Mouse (Mus musculus) heart, embryonic 11.5 days (tissue): Measurements from ENCODE around the gene Spef2. TPM values are rescaled to one million over a fixed set of nuclear protein-coding genes. Genes with fewer than 3 reads are reported as not detected.
"Not testable (repeated sequence)": the region's sequence is repeated elsewhere in the genome, so short reads cannot be mapped to it uniquely, and the experiment has no call there.

Experiments used
- ATAC-seq: fragments of 200-750 bp; cut with Nextera tagmentation; replicated peaks from 2 replicates; pipeline ENCODE4 v1.8.0; 2017; ENCODE audit warnings: moderate library complexity; ENCODE audit not compliant: insufficient number of reproducible peaks, low FRiP score, low TSS enrichment
- H3K27ac ChIP-seq: fragments of 300-500 bp; sonication (generic); 2 replicates; pipeline ENCODE4 v1.5.1; 2014; ENCODE audit warnings: mild to moderate bottlenecking, low read depth, low read length
- H3K27me3 ChIP-seq: fragments of 300-500 bp; sonication (generic); 2 replicates; pipeline ENCODE4 v1.6.1; 2014; ENCODE audit warnings: mild to moderate bottlenecking, low read length, mixed read lengths; ENCODE audit not compliant: control insufficient read depth, insufficient read depth
- H3K36me3 ChIP-seq: fragments of 300-500 bp; sonication (generic); 2 replicates; pipeline ENCODE4 v1.6.1; 2014; ENCODE audit warnings: mild to moderate bottlenecking, low read length, moderate library complexity, mixed read lengths; ENCODE audit not compliant: control insufficient read depth, insufficient read depth
- H3K4me1 ChIP-seq: fragments of 300-500 bp; sonication (generic); 2 replicates; pipeline ENCODE4 v1.6.1; 2014; ENCODE audit warnings: low read length; ENCODE audit not compliant: control insufficient read depth, insufficient read depth
- H3K4me2 ChIP-seq: fragments of 300-500 bp; sonication (generic); 2 replicates; pipeline ENCODE4 v1.6.1; 2014; ENCODE audit warnings: mild to moderate bottlenecking, moderate library complexity
- H3K4me3 ChIP-seq: fragments of 300-500 bp; sonication (generic); 2 replicates; pipeline ENCODE4 v1.5.1; 2014; ENCODE audit warnings: low read depth, low read length
- H3K9ac ChIP-seq: fragments of 300-500 bp; sonication (generic); 2 replicates; pipeline ENCODE4 v1.6.1; 2014; ENCODE audit warnings: mild to moderate bottlenecking, low read depth, low read length, moderate library complexity
- H3K9me3 ChIP-seq: fragments of 300-500 bp; sonication (generic); replicated peaks from 2 replicates; pipeline ENCODE4 v1.6.1; 2016; ENCODE audit warnings: low read length; ENCODE audit not compliant: control insufficient read depth
- WGBS: fragments of 180-500 bp; shearing (Covaris S2); extraction: QIAGEN DNeasy Blood & Tissue Kit; methylation state at CpG from one replicate; pipeline ENCODE4 v1.1.7; 2014; ENCODE audit not compliant: insufficient replicate concordance; 5-methylcytosine and 5-hydroxymethylcytosine counted together
- polyA plus RNA-seq: library from polyadenylated mRNA; unstranded; fragments of >200 nt; fragmentation: Nextera tagmentation; extraction: Ambion mirVana; gene quantifications from 2 replicates; pipeline ENCODE4 v1.2.1, GENCODE M21; 2014

Gene Spef2
- polyA plus RNA-seq, 1 experiment from 2014 or later = 0.24 TPM

DNA sequence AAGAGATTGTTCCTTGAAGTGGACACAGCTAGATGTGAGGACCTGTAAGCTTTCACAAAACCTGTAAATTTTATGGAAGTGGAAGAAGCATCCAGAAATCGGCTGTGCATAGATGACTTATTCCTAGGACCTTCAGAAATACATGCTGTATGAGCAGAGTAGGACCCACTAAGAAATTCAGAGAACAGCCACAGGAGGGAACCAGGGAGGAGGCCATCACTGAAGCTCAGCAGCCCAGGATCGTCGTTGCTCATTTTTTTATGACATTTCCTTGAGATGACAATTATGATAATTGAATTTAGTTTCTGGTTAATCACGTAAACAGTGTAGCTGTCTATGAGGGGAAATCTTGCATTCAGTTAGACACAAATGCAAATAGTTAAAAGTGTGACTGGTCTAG, 171.4 kb downstream of the Spef2 start:
- Histone ChIP-seq H3K9me3 (no peaks in the 10 kb centered on the region), H3K4me1 (no peaks in the 10 kb centered on the region), H3K9ac (no peak overlapping the region), H3K4me3 (no peak overlapping the region), H3K27ac (no peak overlapping the region), H3K27me3 (no peaks in the 10 kb centered on the region), H3K4me2 (no peak overlapping the region), H3K36me3 (no peaks in the 10 kb centered on the region)
- no peak for ATAC-seq
- WGBS = 80% methylated on average over 4 of the region's 4 CpGs

DNA sequence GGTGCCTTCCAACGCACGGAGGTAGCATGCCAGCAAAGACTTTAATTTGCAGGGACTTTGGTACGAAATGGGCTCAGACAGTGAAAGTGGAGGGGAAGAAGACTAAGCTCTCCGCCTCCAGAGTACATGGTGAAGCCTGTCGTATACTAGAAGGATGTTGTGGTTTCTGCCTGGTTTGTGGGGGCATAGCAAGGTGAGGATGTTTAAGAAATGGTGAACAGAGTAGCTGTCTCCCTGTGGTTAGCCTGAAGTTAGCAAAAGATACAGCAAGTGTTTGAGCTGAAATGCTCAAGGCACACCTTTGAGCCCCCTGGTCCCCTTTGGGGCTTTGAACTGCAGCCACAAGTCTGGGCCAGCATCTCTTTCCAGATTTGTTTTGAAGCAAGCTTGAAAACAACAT, 173.9 kb downstream of the Spef2 start:
- no peak overlapping the region for H3K4me3 ChIP-seq
- no peak overlapping the region for H3K27ac ChIP-seq
- no peak overlapping the region for H3K4me2 ChIP-seq
- no peaks in the 10 kb centered on the region for H3K27me3 ChIP-seq
- no peak overlapping the region for H3K9ac ChIP-seq
- H3K9me3 ChIP-seq = no peaks in the 10 kb centered on the region
- H3K4me1 ChIP-seq = no peaks in the 10 kb centered on the region
- 82% methylated on average over 5 of the region's 5 CpGs for WGBS
- no peak for ATAC-seq
- H3K36me3 ChIP-seq = no peaks in the 10 kb centered on the region

DNA sequence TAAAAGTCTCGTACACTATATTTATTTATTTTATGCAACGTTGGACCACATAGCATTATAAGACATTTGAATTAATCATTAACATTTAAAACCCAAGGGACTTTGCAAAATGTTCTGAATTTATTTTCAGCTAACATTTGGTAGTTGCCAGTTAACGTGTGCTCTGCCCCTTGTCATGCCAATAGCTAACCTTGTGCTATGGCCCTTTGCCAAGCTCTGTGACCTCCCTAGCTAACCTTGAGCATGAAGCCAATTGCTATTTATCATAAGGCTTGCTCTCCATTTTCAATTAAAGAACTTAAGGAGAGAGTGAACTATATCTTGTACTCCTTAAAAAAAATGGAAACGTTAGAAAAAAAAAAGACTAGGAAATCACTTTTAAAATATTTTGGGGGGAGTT, 175.3 kb downstream of the Spef2 start:
- H3K4me1 ChIP-seq = no peaks in the 10 kb centered on the region
- no peaks in the 10 kb centered on the region for H3K27me3 ChIP-seq
- no peak for ATAC-seq
- no peak overlapping the region for H3K27ac ChIP-seq
- 80% methylated on average over 4 of the region's 4 CpGs for WGBS
- no peak overlapping the region for H3K4me2 ChIP-seq
- no peaks in the 10 kb centered on the region for H3K36me3 ChIP-seq
- H3K4me3 ChIP-seq = no peak overlapping the region
- H3K9ac ChIP-seq = no peak overlapping the region
- no peaks in the 10 kb centered on the region for H3K9me3 ChIP-seq

DNA sequence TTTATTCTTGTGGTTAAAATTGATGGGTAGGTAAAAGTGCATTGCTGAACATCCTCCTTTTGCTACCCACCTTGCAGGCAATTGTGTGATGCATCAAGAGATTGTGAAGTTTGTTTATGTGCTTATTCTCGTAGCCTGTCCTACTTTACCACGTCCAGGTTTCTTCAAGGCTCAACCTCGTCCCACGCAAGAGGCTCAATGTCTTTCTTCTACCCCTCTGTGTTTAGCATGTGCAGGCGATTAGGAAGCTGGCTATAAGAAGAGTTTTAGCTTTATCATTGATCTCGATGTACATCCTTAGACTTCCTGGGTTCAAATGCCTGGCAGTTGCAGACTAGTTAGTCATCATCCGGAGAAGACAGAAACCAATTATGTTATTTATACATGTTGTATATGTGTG, 176.0 kb downstream of the Spef2 start:
- Histone ChIP-seq H3K9me3 (no peaks in the 10 kb centered on the region), H3K27me3 (no peaks in the 10 kb centered on the region), H3K9ac (no peak overlapping the region), H3K4me2 (no peak overlapping the region), H3K36me3 (no peaks in the 10 kb centered on the region), H3K4me1 (no peaks in the 10 kb centered on the region), H3K27ac (no peak overlapping the region), H3K4me3 (no peak overlapping the region)
- WGBS = 80% methylated on average over 7 of the region's 7 CpGs
- ATAC-seq = no peak

DNA sequence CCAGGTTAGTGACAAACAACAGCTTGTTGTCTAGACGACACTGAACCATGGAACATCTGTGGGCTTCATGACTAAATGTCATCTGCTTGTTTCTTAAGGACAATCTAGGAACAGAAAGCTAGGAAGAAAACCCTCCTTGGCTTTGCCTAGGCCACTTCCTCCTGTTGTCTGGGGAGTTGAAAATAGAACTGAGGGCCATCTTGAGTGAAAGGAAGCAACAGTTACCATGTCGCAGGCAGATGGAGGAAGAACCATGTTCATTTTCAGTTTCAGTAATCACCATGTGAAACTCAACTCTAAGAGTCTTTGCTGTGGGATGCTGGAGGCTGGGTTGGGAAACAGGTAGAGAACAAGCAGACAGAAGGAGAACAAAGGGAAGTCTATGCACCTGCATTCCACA, 176.8 kb downstream of the Spef2 start:
- ATAC-seq = no peak
- H3K4me3 ChIP-seq = no peak overlapping the region
- H3K4me2 ChIP-seq = no peak overlapping the region
- 78% methylated on average over 2 of the region's 2 CpGs for WGBS
- no peak overlapping the region for H3K9ac ChIP-seq
- no peaks in the 10 kb centered on the region for H3K27me3 ChIP-seq
- H3K27ac ChIP-seq = no peak overlapping the region
- H3K4me1 ChIP-seq = no peaks in the 10 kb centered on the region
- no peaks in the 10 kb centered on the region for H3K9me3 ChIP-seq
- no peaks in the 10 kb centered on the region for H3K36me3 ChIP-seq

DNA sequence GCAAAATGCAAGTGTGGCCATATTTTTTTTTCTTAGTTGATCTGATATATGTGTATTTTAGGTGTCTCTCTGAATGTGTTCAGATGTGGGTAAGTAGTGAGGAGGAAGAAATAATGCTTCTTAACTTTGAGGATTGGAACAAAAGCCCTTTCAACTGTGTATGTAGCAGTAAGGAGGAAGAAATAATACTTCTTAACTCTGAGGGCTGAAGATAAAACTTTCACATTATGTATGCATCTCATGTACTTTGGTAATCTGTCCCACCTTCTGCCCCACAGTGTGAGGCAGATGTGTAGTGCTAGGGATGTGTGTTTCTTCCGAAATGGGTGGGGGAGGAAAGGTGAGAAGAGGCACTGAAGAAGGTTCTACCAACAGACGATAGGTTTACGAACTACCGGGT, 181.4 kb downstream of the Spef2 start:
- Histone ChIP-seq H3K36me3 (no peaks in the 10 kb centered on the region), H3K4me2 (no peak overlapping the region), H3K9ac (no peak overlapping the region), H3K9me3 (no peaks in the 10 kb centered on the region), H3K4me1 (no peaks in the 10 kb centered on the region), H3K4me3 (no peak overlapping the region), H3K27me3 (no peaks in the 10 kb centered on the region), H3K27ac (no peak overlapping the region)
- ATAC-seq = no peak
- 81% methylated on average over 4 of the region's 4 CpGs for WGBS

DNA sequence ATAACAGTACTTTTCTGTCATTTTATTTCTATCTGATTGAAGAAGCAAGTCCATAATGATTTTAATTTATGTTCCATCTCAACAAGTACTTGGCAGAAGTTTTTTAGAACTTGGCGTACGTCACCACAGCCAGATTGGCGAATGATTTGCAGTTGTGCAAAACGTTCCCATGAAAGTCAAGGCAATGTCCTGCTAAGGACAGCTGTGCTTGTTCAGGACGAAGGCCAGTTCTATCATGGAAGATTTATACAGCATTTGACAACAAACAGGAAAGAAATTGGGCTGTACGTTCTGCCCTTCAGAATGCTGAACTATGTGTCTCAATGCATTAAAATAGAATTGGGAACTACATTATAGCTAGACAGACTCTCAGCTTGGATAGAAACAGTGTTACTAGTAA, 183.3 kb downstream of the Spef2 start:
- no peak for ATAC-seq
- WGBS = 80% methylated on average over 6 of the region's 6 CpGs
- no peak overlapping the region for H3K9ac ChIP-seq
- H3K4me3 ChIP-seq = no peak overlapping the region
- no peaks in the 10 kb centered on the region for H3K36me3 ChIP-seq
- no peak overlapping the region for H3K4me2 ChIP-seq
- H3K4me1 ChIP-seq = no peaks in the 10 kb centered on the region
- H3K27me3 ChIP-seq = no peaks in the 10 kb centered on the region
- no peak overlapping the region for H3K27ac ChIP-seq
- no peaks in the 10 kb centered on the region for H3K9me3 ChIP-seq

DNA sequence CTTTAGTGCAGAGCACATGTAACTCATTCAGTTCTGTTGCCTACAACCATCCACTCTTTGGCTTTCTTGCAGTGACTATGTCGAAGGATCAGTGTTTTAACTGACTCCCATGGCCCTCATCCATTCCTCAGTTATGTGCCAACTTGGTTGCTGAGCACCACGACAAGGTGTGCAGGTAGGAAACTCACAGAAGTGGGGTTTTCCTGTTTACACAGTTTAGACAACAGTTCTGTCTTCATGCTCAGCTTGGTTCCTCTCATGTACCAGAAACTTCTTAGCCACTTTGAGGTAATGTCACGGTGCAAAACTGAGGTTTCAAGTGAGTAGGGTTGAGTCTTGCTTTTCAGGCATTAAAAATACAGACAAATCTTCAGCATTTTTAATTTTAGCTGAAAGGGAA, 184.5 kb downstream of the Spef2 start:
- H3K4me2 ChIP-seq = no peak overlapping the region
- no peak overlapping the region for H3K27ac ChIP-seq
- no peaks in the 10 kb centered on the region for H3K27me3 ChIP-seq
- H3K4me3 ChIP-seq = no peak overlapping the region
- no peak for ATAC-seq
- no peak overlapping the region for H3K9ac ChIP-seq
- no peaks in the 10 kb centered on the region for H3K9me3 ChIP-seq
- H3K36me3 ChIP-seq = no peaks in the 10 kb centered on the region
- H3K4me1 ChIP-seq = no peaks in the 10 kb centered on the region
- WGBS = 72% methylated on average over 3 of the region's 3 CpGs

DNA sequence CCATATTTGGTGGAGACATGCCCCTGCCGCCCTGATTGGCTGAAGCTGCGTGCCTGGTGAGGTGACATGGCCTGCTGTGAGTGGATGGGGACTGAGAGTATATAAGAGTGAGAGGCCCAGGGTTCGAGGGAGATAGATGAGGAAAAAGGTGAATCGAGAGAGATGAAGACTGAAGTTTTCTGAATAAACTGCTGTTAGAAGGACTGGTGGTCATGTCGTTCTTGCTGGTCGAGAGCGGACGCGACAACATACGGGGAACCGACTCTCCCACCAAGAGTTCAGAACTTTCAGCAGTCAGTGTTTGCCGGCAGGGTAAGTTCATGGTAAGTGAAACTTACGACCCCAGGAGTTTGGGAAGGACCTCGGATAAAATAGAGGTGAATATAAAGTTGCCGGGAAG, 191.4 kb downstream of the Spef2 start:
- WGBS = 84% methylated on average over 13 of the region's 15 CpGs
- ATAC-seq, H3K9ac ChIP-seq, H3K27ac ChIP-seq, H3K36me3 ChIP-seq, H3K4me3 ChIP-seq, H3K4me2 ChIP-seq, H3K4me1 ChIP-seq, H3K9me3 ChIP-seq, H3K27me3 ChIP-seq: not testable (repeated sequence)
